Mouse (Mus musculus) MEL (cell line): ENCODE results near the gene Tmppe.

ENCODE experiments used
- BHLHE40 ChIP-seq: IDR thresholded peaks from 2 replicates; pipeline ENCODE4 v1.6.1; 2012; ENCODE audit warnings: low read depth, mild to moderate bottlenecking, inconsistent platforms, low read length, improper control_type of control experiment, borderline replicate concordance
- CTCF ChIP-seq, 3 experiments: IDR thresholded peaks in 2 of 3; conservative IDR thresholded peaks in 1 of 3; 2 replicates each; pipeline ENCODE4 v1.5.1; 2011 to 2012; ENCODE audit warnings: low read length in 3 of 3, low read depth in 2 of 3, mild to moderate bottlenecking in 2 of 3, improper control_type of control experiment in 1 of 3, inconsistent platforms in 1 of 3, mixed read lengths in 1 of 3, moderate library complexity in 1 of 3; ENCODE audit not compliant: control insufficient read depth in 1 of 3, insufficient read depth in 1 of 3, poor library complexity in 1 of 3, severe bottlenecking in 1 of 3
- GATA1 ChIP-seq: IDR thresholded peaks from 2 replicates; pipeline ENCODE4 v1.6.1; 2011; ENCODE audit warnings: low read depth, low read length, improper control_type of control experiment
- JUND ChIP-seq: IDR thresholded peaks from 2 replicates; pipeline ENCODE4 v1.6.1; 2011; ENCODE audit warnings: low read depth, mild to moderate bottlenecking, improper control_type of control experiment, low read length
- MYB ChIP-seq: IDR thresholded peaks from 2 replicates; pipeline ENCODE4 v1.6.1; 2011; ENCODE audit warnings: mild to moderate bottlenecking, low read depth, low read length, improper control_type of control experiment
- NRF1 ChIP-seq: IDR thresholded peaks from 2 replicates; pipeline ENCODE4 v1.6.1; 2014; ENCODE audit warnings: low read depth, mild to moderate bottlenecking, inconsistent platforms, low read length, improper control_type of control experiment, moderate library complexity; ENCODE audit not compliant: poor library complexity, insufficient read depth, severe bottlenecking
- POLR2A ChIP-seq, 2 experiments: IDR thresholded peaks; 2 replicates each; pipeline ENCODE4 v1.6.1; 2011 to 2012; ENCODE audit warnings: low read length in 2 of 2, mild to moderate bottlenecking in 2 of 2, control low read depth in 1 of 2, improper control_type of control experiment in 1 of 2, low read depth in 1 of 2, moderate library complexity in 1 of 2; ENCODE audit not compliant: control insufficient read depth in 1 of 2, insufficient read depth in 1 of 2, poor library complexity in 1 of 2

DNA sequence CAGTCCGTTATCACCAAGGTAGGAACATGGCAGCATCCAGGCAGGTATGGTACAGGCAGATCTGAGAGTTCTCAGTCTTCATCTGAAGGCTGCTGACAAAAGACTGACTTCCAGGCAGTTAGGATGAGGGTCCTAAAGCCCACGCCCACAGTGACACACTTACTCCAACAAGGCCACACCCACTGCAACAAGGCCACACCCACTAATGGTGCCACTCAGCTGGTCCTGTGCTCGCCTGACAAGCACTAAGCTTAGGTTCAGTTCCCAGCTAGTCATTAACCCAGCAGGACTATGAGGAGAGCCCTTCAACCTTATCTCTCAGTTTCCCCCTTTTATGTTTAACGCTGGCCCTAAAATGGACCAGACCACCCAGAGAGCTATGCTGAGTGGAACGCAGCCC lies 47.8 kb downstream of the Tmppe start:
- no peak for TF ChIP-seq CTCF (IDR thresholded peaks at IDR 0.05 in 2 of 3, conservative IDR thresholded peaks at IDR 0.05 in 1 of 3; ENCODE audit: control insufficient read depth in 1 of 3, insufficient read depth in 1 of 3, low read depth in 2 of 3, low read length in 3 of 3, poor library complexity in 1 of 3, severe bottlenecking in 1 of 3)
- TF ChIP-seq MYB, result no peak
- no peak for TF ChIP-seq BHLHE40
- no peak for TF ChIP-seq GATA1
- no peak for TF ChIP-seq POLR2A (IDR thresholded peaks at IDR 0.05; ENCODE audit: control insufficient read depth in 1 of 2, insufficient read depth in 1 of 2, low read depth in 1 of 2, low read length in 2 of 2, poor library complexity in 1 of 2)
- TF ChIP-seq JUND, result no peak
- no peak for TF ChIP-seq NRF1
